Mouse (Mus musculus) liver, postnatal 0 days (tissue): ENCODE measurements around the gene Pacsin1.

Source experiments
- CTCF ChIP-seq: sonication (generic); IDR thresholded peaks from 2 replicates; pipeline ENCODE4 v1.5.1; 2016; ENCODE audit warnings: antibody characterized with exemption, low read depth
- EP300 ChIP-seq: IDR thresholded peaks from 2 replicates; pipeline ENCODE4 v1.6.1; 2016; ENCODE audit warnings: antibody characterized with exemption, low read depth, mild to moderate bottlenecking

DNA sequence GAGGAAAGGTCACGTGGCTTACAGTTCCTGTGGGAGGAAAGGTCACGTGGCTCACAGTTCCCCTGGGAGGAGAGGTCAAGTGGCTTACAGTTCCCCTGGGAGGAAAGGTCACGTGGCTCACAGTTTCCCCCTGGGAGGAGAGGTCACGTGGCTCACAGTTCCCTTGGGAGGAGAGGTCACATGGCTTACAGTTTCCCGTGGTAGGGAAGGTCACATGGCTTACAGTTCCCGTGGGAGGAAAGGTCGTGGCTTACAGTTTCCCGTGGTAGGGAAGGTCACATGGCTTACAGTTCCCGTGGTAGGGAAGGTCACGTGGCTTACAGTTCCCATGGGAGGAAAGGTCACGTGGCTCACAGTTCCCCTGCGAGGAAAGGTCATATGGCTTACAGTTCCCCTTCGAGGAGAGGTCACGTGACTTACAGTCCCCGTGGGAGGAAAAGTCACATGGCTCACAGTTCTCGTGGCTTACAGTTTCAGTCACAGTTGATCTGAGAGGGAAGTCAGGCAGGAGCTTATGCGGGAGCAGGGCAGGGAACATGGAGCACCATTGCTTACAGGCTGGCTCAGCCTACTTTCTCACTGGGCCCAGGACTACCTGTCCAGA is 44.4 kb downstream of the Pacsin1 start:
- no peak for TF ChIP-seq CTCF
- TF ChIP-seq EP300, result no peak
